In genomic region chr4:136599869-136600268, GRCm38 (mm10) we compare ENCODE assay signal across 17 mouse cellular contexts. TPM values are rescaled to one million over a fixed set of nuclear protein-coding genes. Genes with fewer than 3 reads are reported as not detected.
DNase-seq lines count a peak whose midpoint lies in the region; ATAC-seq and TF ChIP-seq lines count a peak whose summit lies in the region.
"Had no signal": no experiment of that assay in that cellular context is flagged by ENCODE, and none has a peak within 500 bp of the region (broad histone marks: within the 10 kb centered on the region; RNA-seq: fewer than 3 reads in every experiment).

No protein-coding gene starts in this region.

- H3K9me3 ChIP-seq in lung, embryonic 14.5 days (ENCODE audit: low read depth, low read length): no peaks in the 10 kb centered on the region
- no peaks in the 10 kb centered on the region for H3K9me3 ChIP-seq in forebrain, postnatal 0 days (ENCODE audit: low read length)
- H3K9me3 ChIP-seq in neural tube, embryonic 14.5 days (ENCODE audit: control insufficient read depth, low read length): no peaks in the 10 kb centered on the region
- H3K9me3 ChIP-seq: embryonic facial prominence, embryonic 12.5 days had no signal

- no peak overlapping the region for H3K9ac ChIP-seq in lung, embryonic 14.5 days
- H3K9ac ChIP-seq in forebrain, postnatal 0 days: no peak overlapping the region
- H3K9ac ChIP-seq in neural tube, embryonic 14.5 days (replicated peaks; ENCODE audit: low read depth, low read length): no peak overlapping the region
- H3K9ac ChIP-seq: embryonic facial prominence, embryonic 12.5 days had no signal

- H3K36me3 ChIP-seq in lung, embryonic 14.5 days (ENCODE audit: insufficient read depth): no peaks in the 10 kb centered on the region
- H3K36me3 ChIP-seq in forebrain, postnatal 0 days (ENCODE audit: insufficient read depth): no peaks in the 10 kb centered on the region
- no peaks in the 10 kb centered on the region for H3K36me3 ChIP-seq in neural tube, embryonic 14.5 days (ENCODE audit: control insufficient read depth, insufficient read depth, low read length)
- H3K36me3 ChIP-seq: embryonic facial prominence, embryonic 12.5 days had no signal

- peak; percentile 30 for DNase-seq in heart, adult 11 months
- no peak for DNase-seq in heart, postnatal 36 days
- no peak for DNase-seq in lung, embryonic 14.5 days
- no peak for DNase-seq in lung, adult 18-20 months
- no peak for DNase-seq in forebrain, postnatal 0 days
- no peak for DNase-seq in right cerebral cortex, postnatal 10 days (ENCODE audit: low spot score in 2 of 2)
- DNase-seq in heart, postnatal 10 days: no peak
- DNase-seq: B cell, adult 2 months; cerebellum, adult 11-12 months; heart, postnatal 14 days; kidney, postnatal 36 days; lung, postnatal 10 days; right cerebral cortex, postnatal 4 days had no signal

- no peak overlapping the region for H3K4me3 ChIP-seq in lung, embryonic 14.5 days (ENCODE audit: low read depth, low read length)
- no peak overlapping the region for H3K4me3 ChIP-seq in forebrain, postnatal 0 days (ENCODE audit: low read depth, low read length)
- no peak overlapping the region for H3K4me3 ChIP-seq in neural tube, embryonic 14.5 days (ENCODE audit: low read depth, low read length)

- no peak overlapping the region; the same call in 1 of the 2 replicates for H3K4me2 ChIP-seq in lung, embryonic 14.5 days
- peak overlapping the region; percentile 63 for H3K4me2 ChIP-seq in forebrain, postnatal 0 days (ENCODE audit: low read depth)
- peak overlapping the region; percentile 85; the same call in 1 of the 2 replicates for H3K4me2 ChIP-seq in neural tube, embryonic 14.5 days (ENCODE audit: low read depth, low read length)

- WGBS in lung, embryonic 14.5 days: 95% methylated on average over 3 of the region's 3 CpGs
- 85% methylated on average over 3 of the region's 3 CpGs for WGBS in forebrain, postnatal 0 days
- WGBS in neural tube, embryonic 14.5 days: 92% methylated on average over 3 of the region's 3 CpGs

- ATAC-seq in lung, embryonic 14.5 days (ENCODE audit: insufficient read depth): no peak
- ATAC-seq in forebrain, postnatal 0 days: no peak
- ATAC-seq in neural tube, embryonic 14.5 days (ENCODE audit: low read depth): no peak

- H3K27ac ChIP-seq in lung, embryonic 14.5 days (ENCODE audit: low read depth): no peak overlapping the region
- H3K27ac ChIP-seq in forebrain, postnatal 0 days (ENCODE audit: low read depth, low read length): no peak overlapping the region
- no peak overlapping the region for H3K27ac ChIP-seq in neural tube, embryonic 14.5 days (ENCODE audit: low read depth, low read length)
- H3K27ac ChIP-seq: embryonic facial prominence, embryonic 12.5 days had no signal

- no peaks in the 10 kb centered on the region for H3K27me3 ChIP-seq in lung, embryonic 14.5 days (ENCODE audit: insufficient read depth, low read length)
- no peaks in the 10 kb centered on the region for H3K27me3 ChIP-seq in forebrain, postnatal 0 days (ENCODE audit: insufficient read depth, low read length)
- H3K27me3 ChIP-seq in neural tube, embryonic 14.5 days (ENCODE audit: control insufficient read depth, insufficient read depth, low read length): peaks cover 3% of the 10 kb centered on the region; the same call in 1 of the 2 replicates
- H3K27me3 ChIP-seq: embryonic facial prominence, embryonic 12.5 days had no signal

- intact Hi-C loops in heart, postnatal 36 days (cut with DNase I): loop anchor here (5.0 kb wide), 3 partner anchors 73 to 548 kb away; partner anchors contain the start of genes 6030445D17Rik and Rpl11
- intact Hi-C loops in heart, postnatal 10 days (cut with DNase I): loop anchor here (5.0 to 10.0 kb wide), 2 partner anchors 148 to 545 kb away; partner anchors contain the start of gene Rpl11

- H3K4me1 ChIP-seq in lung, embryonic 14.5 days (ENCODE audit: insufficient read depth): peaks cover 8% of the 10 kb centered on the region
- peaks cover 18% of the 10 kb centered on the region for H3K4me1 ChIP-seq in forebrain, postnatal 0 days (ENCODE audit: insufficient read depth)
- peaks cover 10% of the 10 kb centered on the region for H3K4me1 ChIP-seq in neural tube, embryonic 14.5 days (ENCODE audit: control insufficient read depth, insufficient read depth, low read length)

- peak; percentile 38; the same call in 1 of the 2 replicates for TF ChIP-seq CTCF in lung, embryonic 14.5 days (IDR thresholded peaks at IDR 0.05; ENCODE audit: low read depth)
- peak; percentile 46 for TF ChIP-seq CTCF in forebrain, postnatal 0 days (IDR thresholded peaks at IDR 0.05; ENCODE audit: low read depth)

RNA-seq across cellular contexts. Expression of gene Kdm1a, which starts 2.7 kb away (rescaled TPM):
- 10 to 100 TPM; 28.4 to 33.7 TPM for total RNA-seq in heart, postnatal 36 days (2021)
- 56.5 and 58.8 TPM in 2 replicates for polyA plus RNA-seq in lung, embryonic 14.5 days (2014; fragmentation: Nextera tagmentation; extraction: Ambion mirVana)
- 216 and 242 TPM in 2 replicates for total RNA-seq in forebrain, postnatal 0 days (2014; rRNA removed)
- polyA plus RNA-seq in forebrain, postnatal 0 days (2015; fragmentation: Nextera tagmentation; extraction: Ambion mirVana): 46.6 and 51.9 TPM in 2 replicates
- 83.6 and 91.2 TPM in 2 replicates for polyA plus RNA-seq in neural tube, embryonic 14.5 days (2014; fragmentation: Nextera tagmentation; extraction: Ambion mirVana)
- 10 to 100 TPM; 42.9 to 52.6 TPM for total RNA-seq in heart, postnatal 10 days (2021)

RNA-seq across cellular contexts. Expression of gene Tex46, which starts 10.4 kb away (rescaled TPM):
- total RNA-seq in heart, postnatal 36 days (2021): not detected
- not detected in 2 replicates for polyA plus RNA-seq in lung, embryonic 14.5 days (2014; fragmentation: Nextera tagmentation; extraction: Ambion mirVana)
- not detected in 2 replicates for total RNA-seq in forebrain, postnatal 0 days (2014; rRNA removed)
- not detected in 2 replicates for polyA plus RNA-seq in forebrain, postnatal 0 days (2015; fragmentation: Nextera tagmentation; extraction: Ambion mirVana)
- polyA plus RNA-seq in neural tube, embryonic 14.5 days (2014; fragmentation: Nextera tagmentation; extraction: Ambion mirVana): not detected in 2 replicates
- total RNA-seq in heart, postnatal 10 days (2021): not detected
- total RNA-seq: adrenal gland, adult 18-20 months; heart, postnatal 14 days; left cerebral cortex, postnatal 10 days had no signal
- polyA plus RNA-seq: embryonic facial prominence, embryonic 12.5 days had no signal

RNA-seq across cellular contexts. Expression of gene Lactbl1, which starts 22.6 kb away (rescaled TPM):
- total RNA-seq in heart, postnatal 36 days (2021): not detected
- polyA plus RNA-seq in lung, embryonic 14.5 days (2014; fragmentation: Nextera tagmentation; extraction: Ambion mirVana): not detected in 2 replicates
- 0.15 and 0.24 TPM in 2 replicates for total RNA-seq in forebrain, postnatal 0 days (2014; rRNA removed)
- 0.05 and 0.10 TPM in 2 replicates for polyA plus RNA-seq in forebrain, postnatal 0 days (2015; fragmentation: Nextera tagmentation; extraction: Ambion mirVana)
- polyA plus RNA-seq in neural tube, embryonic 14.5 days (2014; fragmentation: Nextera tagmentation; extraction: Ambion mirVana): 0.09 TPM in 1 of 2 replicates, not detected in the other
- not detected for total RNA-seq in heart, postnatal 10 days (2021)
- total RNA-seq: adrenal gland, adult 18-20 months; heart, postnatal 14 days had no signal
- polyA plus RNA-seq: embryonic facial prominence, embryonic 12.5 days had no signal
